13 mouse cellular contexts compared by ENCODE assay signal in genomic region chr17:47559726-47560125, GRCm38 (mm10). TPM values are rescaled to one million over a fixed set of nuclear protein-coding genes. Genes with fewer than 3 reads are reported as not detected.
A peak's percentile ranks its signal among the peaks of the same experiment; 100 is the strongest.
DNase-seq lines count a peak whose midpoint lies in the region; ATAC-seq and TF ChIP-seq lines count a peak whose summit lies in the region.
"Had no signal": no experiment of that assay in that cellular context is flagged by ENCODE, and none has a peak within 500 bp of the region (broad histone marks: within the 10 kb centered on the region; RNA-seq: fewer than 3 reads in every experiment).

No protein-coding gene starts in this region.

- no peaks in the 10 kb centered on the region for H3K27me3 ChIP-seq in kidney, postnatal 0 days (ENCODE audit: insufficient read depth, low read length)
- H3K27me3 ChIP-seq in intestine, embryonic 16.5 days (replicated peaks; ENCODE audit: control insufficient read depth, insufficient read depth, low read length): no peaks in the 10 kb centered on the region
- H3K27me3 ChIP-seq: hindbrain, embryonic 13.5 days; liver, embryonic 15.5 days had no signal

- ATAC-seq in kidney, postnatal 0 days (replicated peaks; ENCODE audit: low FRiP score, low read depth): no peak
- ATAC-seq in intestine, embryonic 16.5 days: peak; percentile 76
- no peak for ATAC-seq in monocyte, adult 5-6 weeks (replicated peaks; ENCODE audit: insufficient number of reproducible peaks, low FRiP score, low TSS enrichment, poor library complexity, severe bottlenecking)

- intact Hi-C loops in left cerebral cortex, postnatal 14 days (cut with DNase I): no loop called here

- H3K4me1 ChIP-seq in kidney, postnatal 0 days (replicated peaks; ENCODE audit: insufficient read depth, low read length): no peaks in the 10 kb centered on the region
- peaks cover 4% of the 10 kb centered on the region; the same call in 1 of the 2 replicates for H3K4me1 ChIP-seq in intestine, embryonic 16.5 days (ENCODE audit: control insufficient read depth, insufficient read depth, low read length)
- H3K4me1 ChIP-seq: hindbrain, embryonic 13.5 days had no signal

- WGBS in kidney, postnatal 0 days: 65% methylated on average over 6 of the region's 6 CpGs
- WGBS in intestine, embryonic 16.5 days: 42% methylated on average over 6 of the region's 6 CpGs

- no peak for TF ChIP-seq CTCF in kidney, postnatal 0 days (IDR thresholded peaks at IDR 0.05; ENCODE audit: low read depth)

- no peak overlapping the region for H3K4me3 ChIP-seq in kidney, postnatal 0 days (replicated peaks; ENCODE audit: low read depth, low read length)
- H3K4me3 ChIP-seq in intestine, embryonic 16.5 days (ENCODE audit: low read length): no peak overlapping the region
- H3K4me3 ChIP-seq: hindbrain, embryonic 13.5 days; left cerebral cortex, adult 2 months; liver, embryonic 15.5 days had no signal

- no peak overlapping the region for H3K9ac ChIP-seq in kidney, postnatal 0 days (ENCODE audit: low read depth, low read length)
- H3K9ac ChIP-seq in intestine, embryonic 16.5 days (ENCODE audit: low read depth, low read length): no peak overlapping the region
- H3K9ac ChIP-seq: hindbrain, embryonic 13.5 days; liver, embryonic 15.5 days had no signal

- H3K9me3 ChIP-seq in kidney, postnatal 0 days (replicated peaks; ENCODE audit: low read length): no peaks in the 10 kb centered on the region
- no peaks in the 10 kb centered on the region for H3K9me3 ChIP-seq in intestine, embryonic 16.5 days (ENCODE audit: control insufficient read depth, low read length)
- H3K9me3 ChIP-seq: hindbrain, embryonic 13.5 days; liver, embryonic 15.5 days had no signal

- H3K27ac ChIP-seq in kidney, postnatal 0 days: no peak overlapping the region
- peak overlapping the region; percentile 76 for H3K27ac ChIP-seq in intestine, embryonic 16.5 days (ENCODE audit: low read length)
- H3K27ac ChIP-seq: hindbrain, embryonic 13.5 days; left cerebral cortex, adult 2 months; liver, embryonic 15.5 days had no signal

- H3K4me2 ChIP-seq in kidney, postnatal 0 days (ENCODE audit: low read length): no peak overlapping the region
- H3K4me2 ChIP-seq in intestine, embryonic 16.5 days (ENCODE audit: low read depth, low read length): no peak overlapping the region
- H3K4me2 ChIP-seq: hindbrain, embryonic 13.5 days; liver, embryonic 15.5 days had no signal

- H3K36me3 ChIP-seq in kidney, postnatal 0 days (ENCODE audit: insufficient read depth, low read length): no peaks in the 10 kb centered on the region
- H3K36me3 ChIP-seq in intestine, embryonic 16.5 days (ENCODE audit: control insufficient read depth, insufficient read depth, low read length): no peaks in the 10 kb centered on the region
- H3K36me3 ChIP-seq: hindbrain, embryonic 13.5 days; liver, embryonic 15.5 days had no signal

- peak; percentile 9 for DNase-seq in kidney, postnatal 0 days (ENCODE audit: low spot score)
- no peak for DNase-seq in kidney, postnatal 36 days
- peak; percentile 8 for DNase-seq in brain, adult 2 months (ENCODE audit: low read depth, low spot score)
- peak; percentile 57 to 61 for DNase-seq in heart, adult 9 months (ENCODE audit: low spot score in 2 of 2)
- no peak for DNase-seq in left cerebral cortex, postnatal 14 days (ENCODE audit: low spot score in 2 of 2)
- DNase-seq: adrenal gland, adult 2 months; kidney, postnatal 25 days; thymus, postnatal 25 days had no signal

RNA-seq across cellular contexts. Expression of gene Bysl, which starts 51.6 kb away (rescaled TPM):
- 14.7 and 15.7 TPM in 2 replicates for polyA plus RNA-seq in kidney, postnatal 0 days (2015; fragmentation: Nextera tagmentation; extraction: Ambion mirVana)
- 17.7 and 22.0 TPM in 2 replicates for polyA plus RNA-seq in intestine, embryonic 16.5 days (2015; fragmentation: Nextera tagmentation; extraction: Ambion mirVana)
- 6.1 to 11.2 TPM (median 8.2 TPM) in 3 replicates for total RNA-seq in monocyte, adult 5-6 weeks (2017)
- 10 to 100 TPM; 21.0 to 21.1 TPM for total RNA-seq in left cerebral cortex, postnatal 14 days (2021)

RNA-seq across cellular contexts. Expression of gene Med20, which starts 51.7 kb away (rescaled TPM):
- polyA plus RNA-seq in kidney, postnatal 0 days (2015; fragmentation: Nextera tagmentation; extraction: Ambion mirVana): 37.6 and 37.9 TPM in 2 replicates
- 40.4 and 41.4 TPM in 2 replicates for polyA plus RNA-seq in intestine, embryonic 16.5 days (2015; fragmentation: Nextera tagmentation; extraction: Ambion mirVana)
- 34.9 to 75.1 TPM (median 57.2 TPM) in 3 replicates for total RNA-seq in monocyte, adult 5-6 weeks (2017)
- total RNA-seq in left cerebral cortex, postnatal 14 days (2021): 10 to 100 TPM; 20.8 to 28.9 TPM

RNA-seq across cellular contexts. Expression of gene Gm20517, which starts 51.7 kb away (rescaled TPM):
- polyA plus RNA-seq in kidney, postnatal 0 days (2015; fragmentation: Nextera tagmentation; extraction: Ambion mirVana): 1.5 and 1.8 TPM in 2 replicates
- polyA plus RNA-seq in intestine, embryonic 16.5 days (2015; fragmentation: Nextera tagmentation; extraction: Ambion mirVana): 0.73 and 0.78 TPM in 2 replicates
- 0.21 to 4.1 TPM (median 3.4 TPM) in 3 replicates for total RNA-seq in monocyte, adult 5-6 weeks (2017)
- total RNA-seq in left cerebral cortex, postnatal 14 days (2021): 1 to 10 TPM; 5.8 to 7.4 TPM

RNA-seq across cellular contexts. Expression of gene Ccnd3, which starts 54.9 kb away (rescaled TPM):
- 199 and 202 TPM in 2 replicates for polyA plus RNA-seq in kidney, postnatal 0 days (2015; fragmentation: Nextera tagmentation; extraction: Ambion mirVana)
- polyA plus RNA-seq in intestine, embryonic 16.5 days (2015; fragmentation: Nextera tagmentation; extraction: Ambion mirVana): 371 and 393 TPM in 2 replicates
- 152 to 227 TPM (median 161 TPM) in 3 replicates for total RNA-seq in monocyte, adult 5-6 weeks (2017)
- total RNA-seq in left cerebral cortex, postnatal 14 days (2021): 10 to 100 TPM; 30.1 to 30.7 TPM

RNA-seq across cellular contexts. Expression of gene Taf8, which starts 57.6 kb away (rescaled TPM):
- polyA plus RNA-seq in kidney, postnatal 0 days (2015; fragmentation: Nextera tagmentation; extraction: Ambion mirVana): 21.4 and 24.9 TPM in 2 replicates
- polyA plus RNA-seq in intestine, embryonic 16.5 days (2015; fragmentation: Nextera tagmentation; extraction: Ambion mirVana): 19.1 and 20.4 TPM in 2 replicates
- total RNA-seq in monocyte, adult 5-6 weeks (2017): 67.5 to 90.9 TPM (median 77.3 TPM) in 3 replicates
- total RNA-seq in left cerebral cortex, postnatal 14 days (2021): 10 to 100 TPM; 14.6 to 17.1 TPM

Comparison
In these comparisons a context has a peak if more than half of its experiments do, and no peak if none do; other contexts are left out.
1. DNase-seq: peak in kidney, postnatal 0 days (single experiment), brain, adult 2 months (single experiment) and heart, adult 9 months (2 of 2); none in kidney, postnatal 36 days (0 of 2) and left cerebral cortex, postnatal 14 days (0 of 2).